Mouse (Mus musculus) natural killer cell, adult 2 months (primary cell): Measurements from ENCODE around the gene Slc43a2.
"Not testable (repeated sequence)": the region's sequence is repeated elsewhere in the genome, so short reads cannot be mapped to it uniquely, and the experiment has no call there.

Experiments used
- DNase-seq, 2 experiments: peaks; one replicate each; pipeline ENCODE4 v3.0.0; 2022; ENCODE audit warnings: low spot score in 2 of 2

Gene Slc43a2

DNA sequence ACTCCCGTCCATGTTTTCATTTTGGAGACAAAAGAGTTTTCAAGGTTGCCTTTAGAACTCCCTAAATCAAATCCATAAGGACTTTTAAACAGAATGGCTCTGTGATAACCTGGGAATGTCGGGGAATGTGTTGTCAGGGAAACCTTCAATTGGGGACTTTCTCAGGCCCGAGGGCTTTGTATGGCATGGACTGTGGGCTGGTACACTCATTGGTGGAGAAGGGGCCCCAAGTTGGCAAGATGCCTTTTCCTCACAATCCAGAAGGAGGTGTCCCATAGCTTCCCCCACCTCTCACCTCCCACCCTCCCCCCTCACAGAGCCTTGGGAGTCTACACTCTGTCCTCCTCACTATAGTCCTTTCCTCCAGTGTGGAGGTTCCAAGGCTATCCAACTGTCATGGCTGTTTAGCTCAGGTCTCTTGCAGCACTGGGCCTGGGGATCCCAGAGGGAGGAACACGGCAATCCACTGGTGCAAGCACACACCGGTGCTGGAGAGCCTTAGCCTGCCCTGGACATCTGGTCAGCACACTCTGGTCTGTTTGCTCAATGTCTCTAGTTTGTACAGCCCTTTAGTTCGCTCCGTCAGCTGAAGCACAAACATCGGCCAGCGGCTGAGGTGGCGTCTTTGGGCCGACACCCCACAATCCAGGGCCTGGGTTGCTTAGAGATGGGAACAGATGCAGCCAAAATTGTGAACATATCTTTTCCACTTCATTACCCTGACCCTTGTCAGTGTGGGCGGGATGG lies 18.9 kb downstream of the Slc43a2 start:
- DNase-seq: no peak

- no peak for DNase-seq
Observed at GRCm38 (mm10) chr11:75551321-75551720, 19.8 kb downstream of the Slc43a2 start.

DNA sequence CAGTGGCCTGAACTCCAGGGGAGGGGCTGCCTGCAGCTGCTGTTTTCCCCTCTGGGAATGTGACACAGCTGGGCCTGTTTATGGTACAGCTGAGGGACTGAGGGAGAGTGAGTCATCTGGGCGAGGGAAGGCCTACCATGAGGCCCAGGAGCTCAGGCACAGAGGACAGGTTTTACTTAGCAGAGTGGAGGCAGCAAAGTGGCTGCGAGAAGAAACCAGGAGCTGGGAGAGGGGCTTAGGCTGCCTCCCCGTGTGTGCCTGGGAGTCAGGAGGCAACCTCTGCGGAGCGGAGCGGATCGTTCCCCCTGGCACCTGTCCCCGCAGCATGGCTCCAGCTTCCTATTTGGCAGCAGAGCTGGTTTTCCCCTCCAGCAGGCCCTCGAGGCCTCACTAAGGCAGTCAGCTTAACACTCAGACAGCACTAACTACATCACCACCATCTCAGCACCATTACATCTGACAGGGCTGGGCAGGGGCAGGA lies 20.5 kb downstream of the Slc43a2 start:
- DNase-seq: no peak

GRCm38 (mm10) chr11:75552906-75553482 lies 21.5 kb downstream of the Slc43a2 start:
- DNase-seq: no peak

DNA sequence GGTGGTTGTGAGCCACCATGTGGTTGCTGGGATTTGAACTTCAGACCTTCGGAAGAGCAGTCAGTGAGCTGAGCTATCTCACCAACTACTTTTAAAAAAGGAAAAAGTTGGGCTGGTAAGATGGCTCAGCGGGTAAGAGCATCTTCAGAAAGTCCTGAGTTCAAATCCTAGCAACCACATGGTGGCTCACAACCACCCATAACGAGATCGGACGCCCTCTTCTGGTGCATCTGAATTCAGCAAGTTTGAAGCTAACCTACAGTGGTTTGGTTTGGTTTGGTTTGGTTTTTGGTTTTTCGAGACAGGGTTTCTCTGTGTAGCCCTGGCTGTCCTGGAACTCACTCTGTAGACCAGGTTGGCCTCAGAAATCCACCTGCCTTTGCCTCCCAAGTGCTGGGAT lies 24.5 kb downstream of the Slc43a2 start:
- DNase-seq: not testable (repeated sequence)

DNA sequence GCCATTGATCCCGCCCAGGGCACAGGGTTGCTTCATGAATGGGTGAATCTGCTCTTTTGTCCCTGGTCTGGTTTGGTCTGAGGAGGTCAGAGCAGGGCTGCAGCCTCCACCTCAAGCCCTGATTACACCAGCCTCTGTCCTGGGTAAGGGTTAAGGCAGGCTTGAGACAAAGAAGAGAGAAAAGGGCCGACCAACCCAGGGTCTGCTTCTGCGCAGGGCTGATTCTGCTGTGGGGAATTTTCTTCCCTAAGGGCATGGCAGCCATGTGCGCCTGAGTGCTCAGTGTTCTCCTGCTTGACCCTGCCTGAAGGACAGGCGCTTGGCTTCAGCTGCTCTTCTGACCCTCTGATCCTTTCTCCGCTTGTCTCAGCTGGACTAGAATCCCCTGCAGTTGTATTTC lies 25.6 kb downstream of the Slc43a2 start:
- DNase-seq: no peak

GRCm38 (mm10) chr11:75558101-75558500 lies 26.6 kb downstream of the Slc43a2 start:
- peak in 1 of 2 experiments; percentile 54 for DNase-seq

GRCm38 (mm10) chr11:75559870-75560504 lies 28.5 kb downstream of the Slc43a2 start:
- DNase-seq: no peak

GRCm38 (mm10) chr11:75560530-75561409 lies 29.3 kb downstream of the Slc43a2 start:
- peak in 1 of 2 experiments; percentile 54 for DNase-seq

DNA sequence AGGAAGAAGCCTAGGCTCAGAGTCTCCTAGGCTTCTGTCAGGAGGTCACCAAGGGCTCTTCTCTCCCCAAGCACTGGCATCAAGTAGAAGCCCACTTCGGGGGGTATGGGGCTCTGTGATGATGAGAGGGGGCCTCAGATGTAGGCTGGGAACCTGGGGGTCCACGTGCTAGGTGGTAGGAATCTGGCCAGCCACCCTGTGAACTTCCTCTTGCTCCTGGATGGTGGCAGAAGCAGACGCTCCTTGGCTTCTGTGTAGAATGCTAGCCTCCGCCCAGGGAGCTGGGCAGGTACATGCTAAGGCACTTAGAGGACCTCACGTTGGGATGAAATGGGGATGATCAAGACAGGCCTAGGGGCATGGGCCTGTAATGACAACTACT lies 29.9 kb downstream of the Slc43a2 start:
- DNase-seq: no peak

GRCm38 (mm10) chr11:75562840-75563239 lies 31.3 kb downstream of the Slc43a2 start:
- DNase-seq: no peak

DNA sequence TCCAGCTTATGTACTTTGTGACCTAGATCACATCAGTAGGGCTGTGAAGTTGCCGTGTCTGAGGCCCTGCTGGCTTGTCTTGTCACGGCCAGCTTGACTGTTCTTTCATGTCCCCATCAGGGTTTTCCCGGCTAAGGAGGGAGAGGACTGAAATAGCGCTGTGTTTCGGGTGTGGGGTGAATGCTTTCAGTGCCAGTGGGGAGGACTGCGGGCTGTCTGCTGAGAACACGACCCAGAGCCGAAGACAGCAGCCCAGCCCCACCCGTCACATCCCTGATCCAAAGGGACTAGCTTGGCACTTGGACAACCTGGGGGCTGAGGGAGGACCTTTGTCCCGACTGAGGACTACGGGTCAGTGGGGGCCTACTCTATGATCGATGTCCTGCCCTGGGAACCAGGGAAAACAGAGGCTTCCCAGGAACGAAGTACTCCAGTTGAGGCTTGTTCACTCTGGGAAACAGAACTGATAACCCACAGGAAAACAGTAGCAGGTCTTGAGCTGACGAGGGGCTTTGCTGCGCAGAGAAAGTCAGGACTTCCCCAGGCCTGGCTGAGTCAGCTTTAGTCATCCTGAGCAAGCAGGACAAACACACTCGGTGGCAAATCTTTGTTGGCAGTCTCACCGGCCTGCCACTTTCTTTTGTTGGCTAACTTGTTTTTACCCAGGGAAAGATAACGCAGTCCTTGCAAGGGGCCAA lies 32.5 kb downstream of the Slc43a2 start:
- DNase-seq: no peak

DNA sequence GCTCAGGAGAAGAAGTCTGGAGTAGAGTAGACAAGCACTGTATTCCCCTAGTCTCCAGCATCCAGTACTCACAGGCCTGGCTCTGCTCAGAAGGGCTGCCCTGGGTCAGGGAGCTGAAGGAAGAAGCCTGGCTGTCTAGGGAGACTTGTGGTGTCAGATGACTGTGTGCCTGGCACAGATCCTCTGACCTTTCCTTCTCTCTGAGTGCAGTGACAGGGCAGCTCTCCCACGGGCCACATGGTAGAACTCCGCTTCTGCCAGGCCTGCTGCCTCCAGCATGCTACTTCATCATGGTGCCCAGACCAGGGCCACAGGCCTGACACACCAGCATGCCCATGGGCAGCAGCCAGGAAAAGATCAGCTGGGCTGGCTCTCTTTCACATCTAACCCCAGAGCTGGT lies 34.4 kb downstream of the Slc43a2 start:
- DNase-seq: no peak

- no peak for DNase-seq
Observed at GRCm38 (mm10) chr11:75566276-75567196, 35.0 kb downstream of the Slc43a2 start.

- DNase-seq: no peak
Observed at GRCm38 (mm10) chr11:75567346-75568114, 36.0 kb downstream of the Slc43a2 start.

DNA sequence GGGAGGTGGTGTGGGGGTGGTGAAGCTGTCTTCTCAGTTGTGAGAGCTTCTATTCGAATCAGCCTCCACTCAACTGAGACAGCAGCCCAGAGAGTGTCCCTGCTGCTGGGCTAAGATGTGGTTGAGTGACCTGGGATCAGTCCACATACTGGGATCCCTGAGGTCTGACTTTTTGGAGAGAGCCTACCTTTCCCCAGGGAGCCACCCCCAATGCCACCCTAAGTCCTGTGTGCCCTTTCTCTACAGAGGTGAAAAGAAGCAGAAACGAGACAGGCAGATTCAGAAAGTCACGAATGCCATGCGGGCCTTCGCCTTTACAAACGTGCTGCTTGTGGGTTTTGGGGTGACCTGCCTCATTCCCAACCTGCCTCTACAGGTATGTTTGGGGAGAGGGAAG lies 36.6 kb downstream of the Slc43a2 start:
- no peak for DNase-seq

DNA sequence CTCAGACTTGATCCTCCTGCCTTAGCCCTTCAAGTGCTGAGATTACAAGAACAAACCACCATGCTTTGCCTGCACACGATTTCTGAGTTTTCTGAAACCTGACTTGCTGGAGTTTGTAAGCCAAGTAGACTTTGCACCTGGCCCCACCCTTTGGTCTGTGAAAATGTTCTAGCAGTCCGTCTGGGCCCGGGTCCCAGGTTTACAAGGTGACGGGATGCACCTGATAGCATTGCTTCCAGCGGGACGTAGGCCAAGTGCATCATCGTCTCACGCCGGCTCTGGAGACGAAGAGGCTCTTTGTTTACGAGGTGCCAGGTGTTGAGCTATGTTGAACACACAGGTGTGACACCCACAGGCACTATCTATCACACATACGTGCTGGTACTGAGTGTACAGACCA lies 37.5 kb downstream of the Slc43a2 start:
- DNase-seq: no peak

- DNase-seq: no peak
Observed at GRCm38 (mm10) chr11:75570375-75571125, 39.1 kb downstream of the Slc43a2 start.
